Mouse (Mus musculus): ENCODE measurements around the gene Parp8.

Parp8 gene

DNA sequence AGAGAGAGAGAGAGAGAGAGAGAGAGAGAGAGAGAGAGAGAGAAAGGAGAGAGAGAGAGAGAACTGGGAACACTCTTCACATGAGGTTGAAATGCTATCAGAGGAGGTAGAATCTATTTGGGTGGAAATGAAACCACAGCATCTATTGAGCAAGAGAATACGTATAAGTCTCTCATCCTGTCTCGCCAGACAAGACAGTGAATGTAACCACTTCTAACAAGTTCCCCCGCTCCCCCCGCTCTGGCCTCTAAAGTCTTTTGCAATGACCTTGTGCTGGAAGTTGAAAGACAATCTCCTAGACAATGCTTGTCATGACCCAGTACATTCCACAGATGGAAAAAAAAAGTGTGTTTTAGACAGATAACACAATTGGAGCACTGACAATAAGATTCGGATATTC, 181.4 kb downstream of the Parp8 start:
- DNase-seq (ENCODE audit: low spot score in 2 of 2), result no peak

DNA sequence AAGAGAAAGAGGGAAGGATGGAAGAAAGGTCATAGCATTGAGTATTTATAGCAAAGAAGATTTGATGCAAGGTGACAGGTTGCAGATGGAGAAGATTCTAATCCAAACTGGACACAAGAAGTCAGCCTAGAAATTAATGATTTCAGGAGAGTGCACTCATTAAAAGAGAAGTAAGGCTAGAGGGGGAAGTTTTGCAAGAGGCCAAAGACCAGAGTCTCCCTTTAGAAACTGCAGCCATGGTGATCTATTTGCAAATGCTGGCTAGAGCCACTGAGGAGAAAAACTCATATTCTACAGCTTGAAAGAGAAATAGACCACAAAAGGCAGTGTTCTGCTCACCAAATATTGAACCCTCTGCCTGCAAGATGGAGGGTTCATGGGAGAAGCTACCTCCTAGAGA, 194.4 kb downstream of the Parp8 start:
- no peak for DNase-seq (ENCODE audit: low spot score in 2 of 2)

DNA sequence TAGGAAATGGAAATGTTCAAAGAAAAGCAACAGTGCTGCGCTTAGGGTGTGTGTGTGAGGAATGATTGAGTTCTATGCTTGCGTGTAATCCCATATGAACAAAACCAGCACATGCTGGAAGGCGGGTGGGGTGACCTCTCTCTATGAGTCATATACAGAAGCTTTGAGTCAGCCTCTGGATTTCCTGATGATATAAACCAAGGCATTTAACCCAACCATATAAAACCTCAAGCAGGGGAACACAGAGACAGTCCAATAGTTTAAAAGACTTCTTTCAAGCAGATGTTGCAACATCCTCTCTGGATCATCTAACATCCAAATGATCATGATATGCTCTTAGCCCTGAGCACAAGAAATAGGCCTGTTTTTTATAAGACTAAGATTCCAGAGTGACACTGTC, 196.3 kb downstream of the Parp8 start:
- no peak for DNase-seq (ENCODE audit: low spot score in 2 of 2)

DNA sequence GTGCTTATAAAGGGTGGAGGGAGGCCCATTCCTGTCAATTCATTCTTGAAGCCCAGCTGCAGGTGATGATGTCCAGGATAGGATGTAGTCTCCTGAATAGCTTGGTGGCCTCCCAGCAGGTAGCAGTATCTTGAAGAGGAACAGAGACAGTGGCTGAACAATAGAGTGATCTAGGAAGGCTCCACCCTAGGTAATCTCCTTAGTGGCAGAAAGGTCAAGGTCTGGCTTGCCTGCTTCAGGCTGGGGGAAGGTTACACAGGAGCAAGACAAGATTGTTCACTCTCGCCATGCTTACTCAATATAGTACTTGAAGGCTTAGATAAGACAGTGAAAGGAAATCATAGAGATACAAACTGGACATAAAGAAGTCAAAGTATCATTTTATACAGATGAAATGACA, 213.9 kb downstream of the Parp8 start:
- no peak for DNase-seq (ENCODE audit: low spot score in 2 of 2)
